ENCODE assay signal across 15 mouse cellular contexts in the genomic region with DNA sequence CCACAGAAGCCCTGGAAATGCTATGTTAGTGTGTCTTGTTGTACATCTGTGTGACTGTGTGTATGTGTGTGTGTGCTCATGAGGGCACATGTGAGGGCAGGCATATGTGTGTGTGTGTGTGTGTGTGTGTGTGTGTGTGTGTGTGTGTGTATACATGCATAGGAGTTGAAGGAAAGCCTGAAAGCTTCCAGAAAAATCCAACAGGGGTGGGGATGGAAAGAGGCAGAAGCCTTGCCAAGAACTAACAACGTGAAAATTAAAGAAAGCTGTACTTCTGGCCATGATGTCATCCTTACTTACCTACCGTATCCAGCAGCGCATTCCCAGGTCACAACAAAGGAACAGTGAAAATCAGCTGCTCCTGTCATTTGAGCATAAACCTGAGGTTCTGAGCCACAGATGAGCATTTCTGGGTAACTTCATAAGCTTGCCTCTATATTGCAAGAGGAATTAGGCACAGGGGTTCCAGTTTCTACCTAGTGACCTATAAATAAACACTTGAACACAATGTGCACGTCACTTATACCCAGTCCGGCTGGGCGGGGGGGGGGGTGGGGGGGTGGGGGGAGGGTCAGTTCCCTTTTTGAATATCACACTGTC. TPM values are rescaled to one million over a fixed set of nuclear protein-coding genes. Genes with fewer than 3 reads are reported as not detected.
DNase-seq lines count a peak whose midpoint lies in the region; ATAC-seq lines count a peak whose summit lies in the region.
"Had no signal": no experiment of that assay in that cellular context is flagged by ENCODE, and none has a peak within 500 bp of the region (broad histone marks: within the 10 kb centered on the region; RNA-seq: fewer than 3 reads in every experiment).

No protein-coding gene starts in this region.

- no peaks in the 10 kb centered on the region for H3K27me3 ChIP-seq in heart, embryonic 14.5 days (ENCODE audit: control insufficient read depth, insufficient read depth, low read length)
- no peaks in the 10 kb centered on the region for H3K27me3 ChIP-seq in embryonic facial prominence, embryonic 11.5 days (ENCODE audit: control insufficient read depth, insufficient read depth, low read length)
- H3K27me3 ChIP-seq: hindbrain, embryonic 15.5 days; liver, embryonic 15.5 days had no signal

- no peak for ATAC-seq in heart, embryonic 14.5 days (ENCODE audit: insufficient number of reproducible peaks, insufficient read depth, low FRiP score, low read depth)
- ATAC-seq in embryonic facial prominence, embryonic 11.5 days (replicated peaks; ENCODE audit: insufficient number of reproducible peaks, low FRiP score, low TSS enrichment, low read depth): no peak

- no peaks in the 10 kb centered on the region for H3K9me3 ChIP-seq in heart, embryonic 14.5 days (ENCODE audit: control insufficient read depth, low read length)
- H3K9me3 ChIP-seq in embryonic facial prominence, embryonic 11.5 days (replicated peaks; ENCODE audit: control insufficient read depth, low read length): no peaks in the 10 kb centered on the region
- H3K9me3 ChIP-seq: hindbrain, embryonic 15.5 days; liver, embryonic 15.5 days; midbrain, embryonic 10.5 days had no signal

- no peak for DNase-seq in heart, postnatal 4 days
- DNase-seq in A20 (ENCODE audit: low read depth, low spot score): peak; percentile 76
- no peak for DNase-seq in embryonic facial prominence, embryonic 11.5 days (ENCODE audit: low spot score)
- no peak for DNase-seq in urinary bladder, postnatal 14 days (ENCODE audit: low spot score)
- DNase-seq in kidney, postnatal 4 days: no peak
- DNase-seq in cerebellum, adult 11 months: no peak
- DNase-seq: adrenal gland, postnatal 36 days; cerebellum, adult 8-10 months; right cerebral cortex, postnatal 25 days had no signal

- no peaks in the 10 kb centered on the region for H3K36me3 ChIP-seq in heart, embryonic 14.5 days (ENCODE audit: control insufficient read depth, insufficient read depth, low read length)
- no peaks in the 10 kb centered on the region for H3K36me3 ChIP-seq in embryonic facial prominence, embryonic 11.5 days (replicated peaks; ENCODE audit: control insufficient read depth, insufficient read depth, low read depth, low read length)
- H3K36me3 ChIP-seq in macrophage (ENCODE audit: inconsistent target): no peaks in the 10 kb centered on the region
- H3K36me3 ChIP-seq: hindbrain, embryonic 15.5 days; liver, embryonic 15.5 days; midbrain, embryonic 10.5 days had no signal

- peaks cover 3% of the 10 kb centered on the region; the same call in 1 of the 2 replicates for H3K79me2 ChIP-seq in macrophage (ENCODE audit: inconsistent target)

- peak overlapping the region; percentile 30; the same call in 1 of the 2 replicates for H3K9ac ChIP-seq in heart, embryonic 14.5 days (ENCODE audit: low read length)
- no peak overlapping the region for H3K9ac ChIP-seq in embryonic facial prominence, embryonic 11.5 days (replicated peaks; ENCODE audit: low read length)
- H3K9ac ChIP-seq: hindbrain, embryonic 15.5 days; liver, embryonic 15.5 days had no signal

- H3K4me3 ChIP-seq in heart, embryonic 14.5 days (ENCODE audit: control insufficient read depth in 1 of 2, insufficient read depth in 1 of 2, low read depth in 1 of 2, low read length in 2 of 2): no peak overlapping the region
- H3K4me3 ChIP-seq in embryonic facial prominence, embryonic 11.5 days (ENCODE audit: low read depth, low read length): no peak overlapping the region
- no peak overlapping the region for H3K4me3 ChIP-seq in macrophage (ENCODE audit: inconsistent target)
- H3K4me3 ChIP-seq: hindbrain, embryonic 15.5 days; liver, embryonic 15.5 days; midbrain, embryonic 10.5 days had no signal

- WGBS in heart, embryonic 14.5 days: 40% methylated on average over 6 of the region's 6 CpGs
- 40% methylated on average over 6 of the region's 6 CpGs for WGBS in embryonic facial prominence, embryonic 11.5 days
- WGBS in macrophage (ENCODE audit: missing documents): 16% methylated on average over 6 of the region's 6 CpGs

- H3K4me1 ChIP-seq in heart, embryonic 14.5 days (ENCODE audit: control insufficient read depth in 2 of 2, insufficient read depth in 2 of 2, low read length in 2 of 2): peaks cover 51 to 68% of the 10 kb centered on the region in 2 experiments
- H3K4me1 ChIP-seq in embryonic facial prominence, embryonic 11.5 days (ENCODE audit: control insufficient read depth, insufficient read depth, low read length): no peaks in the 10 kb centered on the region; the same call in 1 of the 2 replicates

- no peak overlapping the region for H3K4me2 ChIP-seq in heart, embryonic 14.5 days (ENCODE audit: low read length)
- no peak overlapping the region for H3K4me2 ChIP-seq in embryonic facial prominence, embryonic 11.5 days (ENCODE audit: low read depth, low read length)
- H3K4me2 ChIP-seq: hindbrain, embryonic 15.5 days; liver, embryonic 15.5 days had no signal

- H3K27ac ChIP-seq in heart, embryonic 14.5 days (replicated peaks in 1 of 2; ENCODE audit: control insufficient read depth in 1 of 2, insufficient read depth in 1 of 2, low read depth in 2 of 2, low read length in 2 of 2): peak overlapping the region in 1 of 2 experiments; percentile 44; a peak in 1 of 4 replicates
- H3K27ac ChIP-seq in embryonic facial prominence, embryonic 11.5 days (replicated peaks; ENCODE audit: low read depth, low read length): peak overlapping the region; percentile 54
- H3K27ac ChIP-seq in macrophage: peak overlapping the region; percentile 85
- H3K27ac ChIP-seq: hindbrain, embryonic 15.5 days; kidney, postnatal 0 days; liver, embryonic 15.5 days had no signal

RNA-seq across cellular contexts. Expression of gene Ier5, which starts 45.0 kb away (rescaled TPM):
- 8.3 and 10.4 TPM in 2 replicates for polyA plus RNA-seq in heart, embryonic 14.5 days (2014; fragmentation: Nextera tagmentation; extraction: Ambion mirVana)
- total RNA-seq in heart, postnatal 4 days (2021): 10 to 100 TPM; 26.1 to 26.6 TPM
- polyA plus RNA-seq in embryonic facial prominence, embryonic 11.5 days (2014; fragmentation: Nextera tagmentation; extraction: Ambion mirVana): 16.4 and 19.0 TPM in 2 replicates
- 100 to 1,000 TPM in 15 of 26 experiments, 10 to 100 TPM in 11; 37.6 to 232 (median 114) TPM for total RNA-seq in macrophage (2018; cell fraction: chromatin; rRNA removed)
- total RNA-seq in macrophage (2018; cell fraction: cytosol; rRNA removed): 100 to 1,000 TPM in 16 of 26 experiments, 10 to 100 TPM in 10; 68.0 to 298 (median 132) TPM
- 100 to 1,000 TPM in 22 of 26 experiments, 10 to 100 TPM in 4; 58.9 to 356 (median 241) TPM for total RNA-seq in macrophage (2018; cell fraction: nucleus; rRNA removed)
- polyA plus RNA-seq in macrophage (2018): 24.7 to 56.1 TPM (median 49.7 TPM) in 3 replicates
